Mouse (Mus musculus): ENCODE data around the gene Map4k3. TPM values are rescaled to one million over a fixed set of nuclear protein-coding genes. Genes with fewer than 3 reads are reported as not detected.
"Not testable (repeated sequence)": the region's sequence is repeated elsewhere in the genome, so short reads cannot be mapped to it uniquely, and the experiment has no call there.

Map4k3 gene
- polyA plus RNA-seq, 1 experiment from 2014 or later: 33.8 TPM

- Histone ChIP-seq H3K4me2 (ENCODE audit: low read depth, low read length) (no peak overlapping the region), H3K36me3 (ENCODE audit: control insufficient read depth, insufficient read depth, low read length) (no peaks in the 10 kb centered on the region), H3K9me3 (ENCODE audit: control insufficient read depth, low read length) (no peaks in the 10 kb centered on the region), H3K4me1 (ENCODE audit: control insufficient read depth, insufficient read depth, low read length) (no peaks in the 10 kb centered on the region), H3K27me3 (replicated peaks; ENCODE audit: control insufficient read depth, insufficient read depth, low read length) (no peaks in the 10 kb centered on the region), H3K27ac (replicated peaks; ENCODE audit: low read depth, low read length) (no peak overlapping the region), H3K9ac (ENCODE audit: low read depth, low read length) (no peak overlapping the region), H3K4me3 (ENCODE audit: low read depth, low read length) (no peak overlapping the region)
- ATAC-seq (ENCODE audit: low read depth) (no peak), DNase-seq (ENCODE audit: low spot score) (no peak)
- 68% methylated on average over 6 of the region's 6 CpGs for WGBS
These were observed 192.7 kb downstream of the Map4k3 start for GRCm38 (mm10) chr17:80535633-80536032.

GRCm38 (mm10) chr17:80531351-80531750, 196.9 kb downstream of the Map4k3 start:
- not testable (repeated sequence) for H3K27ac ChIP-seq (replicated peaks; ENCODE audit: low read depth, low read length); ATAC-seq (ENCODE audit: low read depth); H3K4me3 ChIP-seq (ENCODE audit: low read depth, low read length); DNase-seq (ENCODE audit: low spot score); H3K27me3 ChIP-seq (replicated peaks; ENCODE audit: control insufficient read depth, insufficient read depth, low read length); H3K9me3 ChIP-seq (ENCODE audit: control insufficient read depth, low read length); H3K4me2 ChIP-seq (ENCODE audit: low read depth, low read length); H3K4me1 ChIP-seq (ENCODE audit: control insufficient read depth, insufficient read depth, low read length); H3K36me3 ChIP-seq (ENCODE audit: control insufficient read depth, insufficient read depth, low read length); H3K9ac ChIP-seq (ENCODE audit: low read depth, low read length)
- WGBS: 48% methylated on average over 2 of the region's 2 CpGs

Other genes with a start within 250 kb of the Map4k3 start
- 7.3 and 8.3 TPM in 2 replicates for gene Sos1, start 248.0 kb downstream of the Map4k3 start, polyA plus RNA-seq (2014; fragmentation: Nextera tagmentation; extraction: Ambion mirVana)
- 1.7 and 2.2 TPM in 2 replicates for gene Cdkl4, start 150.7 kb downstream of the Map4k3 start, polyA plus RNA-seq (2014; fragmentation: Nextera tagmentation; extraction: Ambion mirVana)
- 4.5 and 6.4 TPM in 2 replicates for gene Tmem178, start 216.1 kb upstream of the Map4k3 start, polyA plus RNA-seq (2014; fragmentation: Nextera tagmentation; extraction: Ambion mirVana)